Mouse (Mus musculus): ENCODE results near the gene Mindy1. TPM values are rescaled to one million over a fixed set of nuclear protein-coding genes. Genes with fewer than 3 reads are reported as not detected.

Gene Mindy1
- 54.6 and 62.0 TPM in 2 replicates for polyA plus RNA-seq (2015; fragmentation: Nextera tagmentation; extraction: Ambion mirVana)

- Histone ChIP-seq H3K4me3 (replicated peaks; ENCODE audit: low read length) (peak within 1 kb of the TSS; percentile 83), H3K4me1 (ENCODE audit: control insufficient read depth, insufficient read depth, low read length) (peaks cover 24% of the 10 kb centered on the region), H3K9me3 (replicated peaks; ENCODE audit: control insufficient read depth, low read length) (no peaks in the 10 kb centered on the region), H3K27ac (ENCODE audit: low read length) (peak within 1 kb of the TSS; percentile 99), H3K4me2 (ENCODE audit: low read depth, low read length) (peak within 1 kb of the TSS; percentile 95), H3K9ac (ENCODE audit: low read length) (peak within 1 kb of the TSS; percentile 90), H3K27me3 (ENCODE audit: control insufficient read depth, insufficient read depth, low read length) (no peaks in the 10 kb centered on the region), H3K36me3 (ENCODE audit: control insufficient read depth, insufficient read depth, low read length) (no peaks in the 10 kb centered on the region)
- peak; percentile 91 for ATAC-seq (ENCODE audit: insufficient read depth, low FRiP score)
- WGBS, result under 1% methylated on average over 53 of the region's 53 CpGs
Measured at GRCm38 (mm10) chr3:95281216-95282126, at the start of gene Mindy1, which contains the start of gene Prune1. Gene Mindy1, plus strand, starts transcription at chr3:95281345. Gene Prune1, minus strand, starts transcription at chr3:95282076.

GRCm38 (mm10) chr3:95232771-95233170 lies 48.4 kb upstream of the Mindy1 start:
- no peaks in the 10 kb centered on the region for H3K9me3 ChIP-seq (replicated peaks; ENCODE audit: control insufficient read depth, low read length)
- no peak overlapping the region for H3K4me2 ChIP-seq (ENCODE audit: low read depth, low read length)
- no peak for ATAC-seq (ENCODE audit: insufficient read depth, low FRiP score)
- no peak overlapping the region for H3K4me3 ChIP-seq (replicated peaks; ENCODE audit: low read length)
- no peak overlapping the region for H3K9ac ChIP-seq (ENCODE audit: low read length)
- 67% methylated on average over 7 of the region's 7 CpGs for WGBS
- no peaks in the 10 kb centered on the region for H3K27me3 ChIP-seq (ENCODE audit: control insufficient read depth, insufficient read depth, low read length)
- H3K36me3 ChIP-seq (ENCODE audit: control insufficient read depth, insufficient read depth, low read length), result peaks cover 42% of the 10 kb centered on the region
- H3K4me1 ChIP-seq (ENCODE audit: control insufficient read depth, insufficient read depth, low read length), result peaks cover 28% of the 10 kb centered on the region
- peak overlapping the region; percentile 15; the same call in 1 of the 2 replicates for H3K27ac ChIP-seq (ENCODE audit: low read length)

GRCm38 (mm10) chr3:95233303-95233980 lies 47.7 kb upstream of the Mindy1 start:
- peaks cover 28% of the 10 kb centered on the region for H3K4me1 ChIP-seq (ENCODE audit: control insufficient read depth, insufficient read depth, low read length)
- 89% methylated on average over 16 of the region's 16 CpGs for WGBS
- no peak overlapping the region for H3K4me3 ChIP-seq (replicated peaks; ENCODE audit: low read length)
- peaks cover 46% of the 10 kb centered on the region for H3K36me3 ChIP-seq (ENCODE audit: control insufficient read depth, insufficient read depth, low read length)
- no peaks in the 10 kb centered on the region for H3K9me3 ChIP-seq (replicated peaks; ENCODE audit: control insufficient read depth, low read length)
- no peak overlapping the region for H3K9ac ChIP-seq (ENCODE audit: low read length)
- peak overlapping the region; percentile 15; the same call in 1 of the 2 replicates for H3K27ac ChIP-seq (ENCODE audit: low read length)
- no peaks in the 10 kb centered on the region for H3K27me3 ChIP-seq (ENCODE audit: control insufficient read depth, insufficient read depth, low read length)
- no peak overlapping the region for H3K4me2 ChIP-seq (ENCODE audit: low read depth, low read length)
- no peak for ATAC-seq (ENCODE audit: insufficient read depth, low FRiP score)

- Histone ChIP-seq H3K4me2 (ENCODE audit: low read depth, low read length) (no peak overlapping the region), H3K9me3 (replicated peaks; ENCODE audit: control insufficient read depth, low read length) (no peaks in the 10 kb centered on the region), H3K4me3 (replicated peaks; ENCODE audit: low read length) (no peak overlapping the region), H3K27ac (ENCODE audit: low read length) (no peak overlapping the region), H3K36me3 (ENCODE audit: control insufficient read depth, insufficient read depth, low read length) (peaks cover 46% of the 10 kb centered on the region), H3K4me1 (ENCODE audit: control insufficient read depth, insufficient read depth, low read length) (peaks cover 20% of the 10 kb centered on the region), H3K27me3 (ENCODE audit: control insufficient read depth, insufficient read depth, low read length) (no peaks in the 10 kb centered on the region), H3K9ac (ENCODE audit: low read length) (no peak overlapping the region)
- no peak for ATAC-seq (ENCODE audit: insufficient read depth, low FRiP score)
- 86% methylated on average over 23 of the region's 23 CpGs for WGBS
Measured at GRCm38 (mm10) chr3:95235386-95236301, 45.5 kb upstream of the Mindy1 start.

GRCm38 (mm10) chr3:95237541-95238099 lies 43.5 kb upstream of the Mindy1 start:
- H3K4me2 ChIP-seq (ENCODE audit: low read depth, low read length), result no peak overlapping the region
- no peak overlapping the region for H3K9ac ChIP-seq (ENCODE audit: low read length)
- no peak for ATAC-seq (ENCODE audit: insufficient read depth, low FRiP score)
- H3K36me3 ChIP-seq (ENCODE audit: control insufficient read depth, insufficient read depth, low read length), result peaks cover 37% of the 10 kb centered on the region
- no peak overlapping the region for H3K27ac ChIP-seq (ENCODE audit: low read length)
- H3K4me1 ChIP-seq (ENCODE audit: control insufficient read depth, insufficient read depth, low read length), result 0 out of 2 replicates have a peak, but pooled peaks cover 2% of the 10 kb centered on the region
- no peaks in the 10 kb centered on the region for H3K27me3 ChIP-seq (ENCODE audit: control insufficient read depth, insufficient read depth, low read length)
- H3K4me3 ChIP-seq (replicated peaks; ENCODE audit: low read length), result no peak overlapping the region
- no peaks in the 10 kb centered on the region for H3K9me3 ChIP-seq (replicated peaks; ENCODE audit: control insufficient read depth, low read length)
- 79% methylated on average over 8 of the region's 8 CpGs for WGBS

GRCm38 (mm10) chr3:95239022-95239421 lies 42.1 kb upstream of the Mindy1 start:
- no peak overlapping the region for H3K9ac ChIP-seq (ENCODE audit: low read length)
- WGBS, result 83% methylated on average over 6 of the region's 6 CpGs
- H3K36me3 ChIP-seq (ENCODE audit: control insufficient read depth, insufficient read depth, low read length), result peaks cover 25% of the 10 kb centered on the region
- no peaks in the 10 kb centered on the region for H3K27me3 ChIP-seq (ENCODE audit: control insufficient read depth, insufficient read depth, low read length)
- no peaks in the 10 kb centered on the region for H3K4me1 ChIP-seq (ENCODE audit: control insufficient read depth, insufficient read depth, low read length)
- H3K4me3 ChIP-seq (replicated peaks; ENCODE audit: low read length), result no peak overlapping the region
- H3K4me2 ChIP-seq (ENCODE audit: low read depth, low read length), result no peak overlapping the region
- no peaks in the 10 kb centered on the region for H3K9me3 ChIP-seq (replicated peaks; ENCODE audit: control insufficient read depth, low read length)
- H3K27ac ChIP-seq (ENCODE audit: low read length), result no peak overlapping the region
- ATAC-seq (ENCODE audit: insufficient read depth, low FRiP score), result no peak

GRCm38 (mm10) chr3:95239971-95240370 lies 41.2 kb upstream of the Mindy1 start:
- no peaks in the 10 kb centered on the region for H3K4me1 ChIP-seq (ENCODE audit: control insufficient read depth, insufficient read depth, low read length)
- no peak overlapping the region for H3K4me3 ChIP-seq (replicated peaks; ENCODE audit: low read length)
- no peak for ATAC-seq (ENCODE audit: insufficient read depth, low FRiP score)
- 84% methylated on average over 12 of the region's 12 CpGs for WGBS
- no peak overlapping the region for H3K4me2 ChIP-seq (ENCODE audit: low read depth, low read length)
- no peaks in the 10 kb centered on the region for H3K27me3 ChIP-seq (ENCODE audit: control insufficient read depth, insufficient read depth, low read length)
- no peaks in the 10 kb centered on the region for H3K9me3 ChIP-seq (replicated peaks; ENCODE audit: control insufficient read depth, low read length)
- H3K9ac ChIP-seq (ENCODE audit: low read length), result no peak overlapping the region
- H3K27ac ChIP-seq (ENCODE audit: low read length), result no peak overlapping the region
- peaks cover 17% of the 10 kb centered on the region for H3K36me3 ChIP-seq (ENCODE audit: control insufficient read depth, insufficient read depth, low read length)

GRCm38 (mm10) chr3:95240900-95241299 lies 40.2 kb upstream of the Mindy1 start:
- H3K36me3 ChIP-seq (ENCODE audit: control insufficient read depth, insufficient read depth, low read length), result peaks cover 10% of the 10 kb centered on the region; the same call in 1 of the 2 replicates
- ATAC-seq (ENCODE audit: insufficient read depth, low FRiP score), result no peak
- H3K4me2 ChIP-seq (ENCODE audit: low read depth, low read length), result no peak overlapping the region
- no peak overlapping the region for H3K27ac ChIP-seq (ENCODE audit: low read length)
- 35% methylated on average over 17 of the region's 17 CpGs for WGBS
- H3K4me1 ChIP-seq (ENCODE audit: control insufficient read depth, insufficient read depth, low read length), result no peaks in the 10 kb centered on the region
- no peaks in the 10 kb centered on the region for H3K27me3 ChIP-seq (ENCODE audit: control insufficient read depth, insufficient read depth, low read length)
- H3K9me3 ChIP-seq (replicated peaks; ENCODE audit: control insufficient read depth, low read length), result no peaks in the 10 kb centered on the region
- no peak overlapping the region for H3K9ac ChIP-seq (ENCODE audit: low read length)
- no peak overlapping the region for H3K4me3 ChIP-seq (replicated peaks; ENCODE audit: low read length)

Measured in stomach, embryonic 16.5 days (tissue).